Mouse (Mus musculus) ES-E14 (cell line): ENCODE measurements around the gene Gm3460. TPM values are rescaled to one million over a fixed set of nuclear protein-coding genes. Genes with fewer than 3 reads are reported as not detected.
"Not testable (repeated sequence)": the region's sequence is repeated elsewhere in the genome, so short reads cannot be mapped to it uniquely, and the experiment has no call there.

Experiments used
- DNase-seq: peaks from one replicate; pipeline ENCODE4 v3.0.0-alpha.2; 2013; ENCODE audit warnings: low read depth, low spot score
- H3K27ac ChIP-seq: 2 replicates; pipeline ENCODE4 v1.5.1; 2012; ENCODE audit warnings: low read depth, mild to moderate bottlenecking, low read length, moderate library complexity, mixed read lengths; ENCODE audit not compliant: poor library complexity, insufficient read depth, severe bottlenecking
- H3K36me3 ChIP-seq: 2 replicates; pipeline ENCODE4 v1.6.1; 2012; ENCODE audit warnings: mild to moderate bottlenecking, low read length, moderate library complexity, mixed read lengths; ENCODE audit not compliant: control insufficient read depth, poor library complexity, insufficient read depth, severe bottlenecking
- H3K4me1 ChIP-seq, 2 experiments: fragments of 150-350 bp in 1 of 2; sonication (generic) in 1 of 2; 2 replicates each; pipeline ENCODE4 v1.6.1; 2012; ENCODE audit warnings: low read length in 2 of 2, mild to moderate bottlenecking in 1 of 2, mixed read lengths in 1 of 2; ENCODE audit not compliant: control insufficient read depth in 2 of 2, insufficient read depth in 2 of 2, poor library complexity in 1 of 2
- H3K4me3 ChIP-seq, 2 experiments: fragments of 150-350 bp in 1 of 2; sonication (generic) in 1 of 2; 2 replicates each; pipeline ENCODE4 v1.5.1; 2012; ENCODE audit warnings: low read length in 2 of 2, low read depth in 1 of 2, mild to moderate bottlenecking in 1 of 2, mixed read lengths in 1 of 2; ENCODE audit not compliant: insufficient read depth in 1 of 2, poor library complexity in 1 of 2, severe bottlenecking in 1 of 2
- H3K9ac ChIP-seq: 2 replicates; pipeline ENCODE4 v1.6.1; 2012; ENCODE audit warnings: low read depth, mild to moderate bottlenecking, low read length, mixed read lengths; ENCODE audit not compliant: poor library complexity, insufficient read depth, severe bottlenecking
- H3K9me3 ChIP-seq: fragments of 150-350 bp; sonication (generic); 2 replicates; pipeline ENCODE4 v1.6.1; 2012; ENCODE audit warnings: low read depth, mild to moderate bottlenecking, low read length; ENCODE audit not compliant: control insufficient read depth, insufficient read depth
- in situ Hi-C, 2 experiments: fragments of 600-800 bp; cut with MboI; formaldehyde crosslinking; loops; one replicate each; pipeline ENCODE4 v1.15.1; 2025; ENCODE audit warnings: low sequenced_read_pairs in 2 of 2, inconsistent platforms in 1 of 2; ENCODE audit not compliant: unreplicated experiment in 2 of 2
- total RNA-seq: library from RNA; depleted of rRNA; stranded (reverse); fragments of 300-350 nt; gene quantifications from 2 replicates; pipeline ENCODE4 v1.2.3, GENCODE M21; 2012; rRNA removed

Gene Gm3460
- total RNA-seq: not detected in 2 replicates

GRCm38 (mm10) chr14:6622318-6622717 is at the start of gene Gm3460:
Gm3460 (minus strand) TSS chr14:6622418.
- H3K9me3 ChIP-seq, H3K36me3 ChIP-seq, H3K4me3 ChIP-seq, in situ Hi-C loops, H3K4me1 ChIP-seq, H3K9ac ChIP-seq, DNase-seq, H3K27ac ChIP-seq: not testable (repeated sequence)

GRCm38 (mm10) chr14:6606436-6606835 is 15.8 kb downstream of the Gm3460 start:
- DNase-seq, H3K27ac ChIP-seq, in situ Hi-C loops, H3K9ac ChIP-seq, H3K9me3 ChIP-seq, H3K4me1 ChIP-seq, H3K4me3 ChIP-seq, H3K36me3 ChIP-seq: not testable (repeated sequence)

- H3K36me3 ChIP-seq, H3K27ac ChIP-seq, H3K4me1 ChIP-seq, in situ Hi-C loops, H3K4me3 ChIP-seq, H3K9ac ChIP-seq, H3K9me3 ChIP-seq, DNase-seq: not testable (repeated sequence)
These were observed 17.2 kb downstream of the Gm3460 start for GRCm38 (mm10) chr14:6605004-6605403.

GRCm38 (mm10) chr14:6604551-6604950 is 17.7 kb downstream of the Gm3460 start:
- in situ Hi-C loops, H3K36me3 ChIP-seq, H3K9ac ChIP-seq, H3K4me1 ChIP-seq, H3K27ac ChIP-seq, H3K9me3 ChIP-seq, H3K4me3 ChIP-seq, DNase-seq: not testable (repeated sequence)

- H3K9ac ChIP-seq, H3K4me1 ChIP-seq, H3K36me3 ChIP-seq, in situ Hi-C loops, H3K9me3 ChIP-seq, H3K4me3 ChIP-seq, H3K27ac ChIP-seq, DNase-seq: not testable (repeated sequence)
These were observed 31.7 kb downstream of the Gm3460 start, which contains the start of gene Gm3629 for GRCm38 (mm10) chr14:6590513-6590912. Gm3629 (minus strand) TSS chr14:6590613.

Other genes with a start within 250 kb of the Gm3460 start
- not detected in 2 replicates for gene Gm16440, start 232.1 kb downstream of the Gm3460 start, total RNA-seq
- gene Gm3591, start 209.9 kb downstream of the Gm3460 start, total RNA-seq: 11.5 and 17.2 TPM in 2 replicates
- gene Gm3594, start 177.8 kb downstream of the Gm3460 start, total RNA-seq: not detected in 2 replicates
- gene Gm8356, start 85.1 kb downstream of the Gm3460 start, total RNA-seq: not detected in 2 replicates
- 0.40 and 0.85 TPM in 2 replicates for gene Gm3629, start 31.8 kb downstream of the Gm3460 start, total RNA-seq
- not detected in 2 replicates for gene Gm10251, start 61.8 kb upstream of the Gm3460 start, total RNA-seq
- gene Gm8050, start 97.8 kb upstream of the Gm3460 start, total RNA-seq: not detected in 2 replicates
- gene Gm3636, start 119.9 kb upstream of the Gm3460 start, total RNA-seq: 5.4 and 7.1 TPM in 2 replicates
- not detected in 2 replicates for gene Gm8362, start 152.0 kb upstream of the Gm3460 start, total RNA-seq
- gene Gm3642, start 217.9 kb upstream of the Gm3460 start, total RNA-seq: not detected in 2 replicates